Mouse (Mus musculus) C2C12 (cell line): ENCODE data around the gene Pax8. TPM values are rescaled to one million over a fixed set of nuclear protein-coding genes. Genes with fewer than 3 reads are reported as not detected.

Source experiments
- H3K27me3 ChIP-seq: one replicate; pipeline ENCODE4 v1.6.1; 2011; ENCODE audit not compliant: control insufficient read depth, insufficient read depth, insufficient read length
- H3K36me3 ChIP-seq: one replicate; pipeline ENCODE4 v1.6.1; 2011; ENCODE audit not compliant: control insufficient read depth, insufficient read depth
- H3K4me3 ChIP-seq: one replicate; pipeline ENCODE4 v1.5.1; 2011; ENCODE audit warnings: mild to moderate bottlenecking, control low read depth; ENCODE audit not compliant: poor library complexity, insufficient read depth, severe bottlenecking
- H3K79me2 ChIP-seq: one replicate; pipeline ENCODE4 v1.6.1; 2011; ENCODE audit not compliant: control insufficient read depth, insufficient read depth
- H3K79me3 ChIP-seq: one replicate; pipeline ENCODE4 v1.6.1; 2011; ENCODE audit warnings: low read depth, control low read depth
- H3ac ChIP-seq: one replicate; pipeline ENCODE3; 2011; ENCODE audit warnings: low read depth; ENCODE audit not compliant: control insufficient read depth, insufficient read length
- CEBPB ChIP-seq: IDR thresholded peaks from one replicate; pipeline ENCODE4 v1.6.1; 2011; ENCODE audit warnings: low read depth, mild to moderate bottlenecking, control low read depth, moderate library complexity
- CTCF ChIP-seq: IDR thresholded peaks from one replicate; pipeline ENCODE4 v1.5.1; 2011; ENCODE audit not compliant: control insufficient read depth, insufficient read depth, insufficient read length
- FOSL1 ChIP-seq: IDR thresholded peaks from one replicate; pipeline ENCODE4 v1.8.0; 2011; ENCODE audit warnings: mild to moderate bottlenecking, low read length; ENCODE audit not compliant: poor library complexity, insufficient read depth, severe bottlenecking
- MAX ChIP-seq: IDR thresholded peaks from one replicate; pipeline ENCODE4 v1.6.1; 2011; ENCODE audit warnings: mild to moderate bottlenecking, control low read depth
- MYOD1 ChIP-seq: IDR thresholded peaks from one replicate; pipeline ENCODE4 v1.6.1; 2011; ENCODE audit warnings: low read depth; ENCODE audit not compliant: control insufficient read depth, insufficient read length
- MYOG ChIP-seq: IDR thresholded peaks from one replicate; pipeline ENCODE4 v1.6.1; 2011; ENCODE audit not compliant: control insufficient read depth, insufficient read length; ENCODE audit errors: extremely low read depth
- USF1 ChIP-seq: IDR thresholded peaks from one replicate; pipeline ENCODE4 v1.6.1; 2011; ENCODE audit warnings: low read depth, mild to moderate bottlenecking, control low read depth, moderate library complexity
- polyA plus RNA-seq: library from polyadenylated mRNA; unstranded; fragments of >200 nt; fragmentation: generic; extraction: Trizol; gene quantifications from one replicate; pipeline ENCODE4 v1.2.1, GENCODE M21; 2012; ENCODE audit warnings: missing spikeins

Pax8 gene
- polyA plus RNA-seq, 1 experiment = not detected

DNA sequence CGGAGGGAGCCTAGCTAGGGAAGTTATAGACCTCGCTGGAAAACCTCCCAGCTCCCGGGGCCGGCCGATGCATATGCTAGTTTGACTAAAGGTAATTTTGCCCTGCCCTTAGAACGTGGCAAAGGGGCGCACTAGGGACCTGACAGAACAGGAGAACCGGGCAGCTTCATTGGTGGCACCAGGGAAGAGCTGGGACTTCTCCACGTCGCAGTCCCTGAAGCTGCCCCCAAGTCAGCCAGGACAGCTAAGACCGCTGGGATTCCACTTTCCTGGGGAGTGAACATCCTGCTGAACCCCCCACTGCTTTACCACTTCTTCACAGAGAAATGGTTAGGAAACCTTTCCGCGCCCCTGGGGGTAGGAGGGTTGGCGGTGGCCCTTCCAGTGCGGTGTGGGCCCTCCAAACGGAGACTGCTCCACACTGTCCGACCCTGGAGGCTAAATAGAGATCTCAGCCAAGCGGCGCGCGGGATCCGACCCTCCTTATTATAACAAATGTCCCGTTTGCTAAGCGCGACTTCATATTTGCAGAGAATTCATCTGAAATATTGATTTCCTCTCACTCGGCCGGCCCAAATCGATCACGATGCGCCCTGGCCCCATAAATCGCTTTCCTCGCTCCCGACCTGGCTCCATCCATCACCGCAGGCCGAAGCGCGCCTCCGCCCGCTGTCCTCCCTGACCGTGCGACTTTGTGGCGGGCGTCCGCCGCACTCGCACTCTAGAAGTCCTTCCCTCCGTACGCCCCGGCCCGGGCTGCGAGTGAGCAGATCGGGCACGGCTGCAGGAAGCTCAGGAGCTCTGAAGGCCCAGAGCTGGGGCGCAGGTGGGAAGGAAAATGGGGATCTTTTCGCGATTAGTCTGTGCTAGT is 1.5 kb downstream of the Pax8 start:
- no peaks in the 10 kb centered on the region for H3K79me3 ChIP-seq
- H3ac ChIP-seq = no peak overlapping the region
- no peaks in the 10 kb centered on the region for H3K79me2 ChIP-seq

DNA sequence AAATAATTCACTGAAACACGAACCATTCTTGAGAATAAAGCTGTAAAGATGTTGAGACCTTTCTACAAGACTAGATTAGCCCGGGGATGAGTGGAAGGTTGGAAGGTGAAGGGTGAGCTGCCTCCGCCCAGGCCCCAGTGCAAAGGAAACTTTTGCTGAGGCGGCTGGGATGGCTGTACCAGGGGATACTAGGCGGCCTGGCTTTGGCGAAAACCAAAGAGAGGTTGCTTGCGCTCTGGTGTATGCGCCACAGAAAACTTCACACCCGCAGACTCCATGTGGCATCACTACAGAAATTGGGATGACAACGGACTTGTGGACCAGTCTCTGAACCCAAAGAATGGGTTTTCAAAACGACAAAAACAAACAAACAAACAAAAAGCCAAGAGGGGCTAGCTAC is 2.7 kb downstream of the Pax8 start:
- Histone ChIP-seq H3K36me3 (no peaks in the 10 kb centered on the region), H3K27me3 (peaks cover 43% of the 10 kb centered on the region), H3K79me3 (no peaks in the 10 kb centered on the region), H3K4me3 (no peak overlapping the region), H3ac (no peak overlapping the region), H3K79me2 (no peaks in the 10 kb centered on the region)
- TF ChIP-seq MYOD1 (no peak), FOSL1 (no peak), CEBPB (no peak), MYOG (no peak), USF1 (no peak), MAX (no peak), CTCF (no peak)

More for the DNA sequence above, 1.5 kb downstream of the Pax8 start:
- Histone ChIP-seq H3K27me3 (peaks cover 43% of the 10 kb centered on the region), H3K4me3 (no peak overlapping the region), H3K36me3 (no peaks in the 10 kb centered on the region)
- TF ChIP-seq CTCF (no peak), USF1 (no peak), MAX (no peak), MYOG (no peak), FOSL1 (no peak), MYOD1 (no peak), CEBPB (no peak)

DNA sequence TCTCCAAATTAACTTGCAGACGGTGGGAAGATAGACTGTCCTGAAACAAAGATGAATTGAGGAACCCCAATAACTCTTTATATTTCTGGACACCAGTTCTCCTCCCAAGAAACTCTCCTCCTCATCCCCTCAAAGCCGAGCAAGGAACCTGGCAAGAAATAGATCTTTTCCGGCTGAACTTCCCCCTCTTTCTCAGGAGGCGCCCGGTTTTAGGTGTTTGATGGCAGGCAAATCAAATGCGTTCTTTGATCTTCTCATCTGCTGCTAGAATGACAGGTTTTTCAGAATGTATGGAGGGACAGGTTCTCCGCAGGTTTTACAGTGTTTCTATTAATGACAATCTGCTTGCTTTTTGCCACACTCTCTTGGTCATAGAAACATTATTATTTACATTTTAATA is 3.3 kb downstream of the Pax8 start:
- Histone ChIP-seq H3K79me2 (no peaks in the 10 kb centered on the region), H3K79me3 (no peaks in the 10 kb centered on the region), H3K4me3 (no peak overlapping the region), H3ac (no peak overlapping the region), H3K36me3 (no peaks in the 10 kb centered on the region), H3K27me3 (peaks cover 43% of the 10 kb centered on the region)
- no peak for TF ChIP-seq CTCF

DNA sequence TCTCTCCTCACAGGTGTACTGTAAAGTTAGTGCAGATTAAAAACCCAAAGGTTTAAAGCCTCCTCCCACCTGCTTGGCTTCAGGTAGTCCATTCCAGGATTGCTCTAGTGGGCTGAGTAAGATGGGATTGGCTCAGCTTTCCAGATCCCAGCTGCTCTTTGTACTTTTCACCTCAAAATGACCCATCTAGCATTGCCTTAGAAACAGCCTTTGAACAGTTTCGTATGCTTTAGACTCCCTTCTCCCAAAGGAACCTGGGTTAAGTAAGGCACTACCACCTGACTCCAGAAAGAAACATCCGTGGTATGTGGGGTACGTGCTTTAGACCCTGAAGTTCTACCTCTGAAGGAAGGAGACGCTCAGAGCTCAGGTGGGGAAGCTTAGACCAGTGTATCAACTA is 6.3 kb downstream of the Pax8 start:
- H3K79me3 ChIP-seq = no peaks in the 10 kb centered on the region
- H3K27me3 ChIP-seq = peaks cover 17% of the 10 kb centered on the region
- no peak overlapping the region for H3ac ChIP-seq
- no peak overlapping the region for H3K4me3 ChIP-seq
- TF ChIP-seq MYOD1 = no peak
- TF ChIP-seq MAX = no peak
- TF ChIP-seq CEBPB = no peak
- no peak for TF ChIP-seq CTCF
- no peak for TF ChIP-seq USF1
- TF ChIP-seq FOSL1 = no peak
- TF ChIP-seq MYOG = no peak
- no peaks in the 10 kb centered on the region for H3K79me2 ChIP-seq
- H3K36me3 ChIP-seq = no peaks in the 10 kb centered on the region

DNA sequence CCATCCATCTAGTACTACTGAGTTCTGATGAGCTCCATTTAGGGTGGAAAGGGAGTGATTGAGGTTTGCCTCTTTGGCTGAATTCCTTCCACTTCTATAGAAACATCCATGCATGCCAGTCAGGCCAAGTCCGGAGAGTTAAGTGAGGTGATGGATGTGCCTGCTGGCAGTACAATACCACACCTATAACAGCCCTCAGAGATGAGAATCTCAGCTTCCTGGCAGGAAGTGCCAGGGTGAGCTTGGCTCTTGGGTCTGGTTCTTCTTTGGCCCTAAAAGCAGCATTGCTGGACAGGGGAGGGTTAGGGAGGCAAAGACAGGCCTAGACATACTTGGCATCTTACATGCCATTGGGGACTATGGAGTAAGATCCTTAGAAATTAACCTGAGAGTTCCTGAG is 7.0 kb downstream of the Pax8 start:
- no peaks in the 10 kb centered on the region for H3K36me3 ChIP-seq
- H3K79me3 ChIP-seq = no peaks in the 10 kb centered on the region
- no peak overlapping the region for H3K4me3 ChIP-seq
- H3K79me2 ChIP-seq = no peaks in the 10 kb centered on the region
- no peak overlapping the region for H3ac ChIP-seq
- peaks cover 10% of the 10 kb centered on the region for H3K27me3 ChIP-seq
- TF ChIP-seq MYOD1 (no peak), CTCF (no peak), CEBPB (no peak), MYOG (no peak), USF1 (no peak), FOSL1 (no peak), MAX (no peak)
